Mouse (Mus musculus): ENCODE results near the gene Smagp.

Gene Smagp

DNA sequence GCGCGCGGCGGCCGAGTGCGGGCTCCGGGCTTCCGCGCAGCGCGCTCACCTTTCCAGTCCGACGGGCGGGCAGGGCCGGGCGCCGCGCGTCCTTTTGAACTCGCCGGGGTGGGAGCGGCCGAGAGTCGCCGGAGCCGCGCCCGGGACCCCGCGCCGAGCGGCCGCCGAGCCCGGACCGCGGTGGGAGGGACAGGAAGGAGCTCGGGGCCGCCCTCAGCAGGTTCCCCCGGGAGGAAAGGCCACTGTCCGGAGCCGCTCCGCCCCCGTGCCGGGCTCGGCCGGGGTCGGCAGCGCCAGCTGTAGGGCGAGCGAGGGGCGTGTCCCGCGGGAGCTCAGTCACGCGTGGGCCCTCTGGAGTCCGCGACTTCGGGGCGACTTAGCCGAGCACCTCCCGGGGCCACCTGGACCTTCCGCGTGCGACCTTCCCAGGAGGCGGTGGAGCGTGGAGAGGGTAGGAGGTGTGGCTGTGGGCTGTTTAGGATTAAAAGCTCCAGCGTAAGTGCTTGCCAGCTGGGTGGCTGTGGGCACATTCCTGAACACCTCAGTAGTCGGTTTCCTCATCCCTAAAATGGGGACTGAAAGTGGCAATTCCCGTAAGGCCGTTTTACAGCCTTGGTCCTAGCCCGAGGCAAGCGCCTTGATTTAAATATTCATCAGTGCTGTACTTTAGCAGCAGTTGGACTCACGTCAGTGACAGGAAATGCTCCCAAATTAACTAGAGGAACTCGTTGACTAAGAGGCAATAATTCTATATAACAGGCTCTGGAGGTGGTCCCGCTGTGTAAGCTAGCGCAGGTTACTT lies at the start of gene Smagp:
Smagp (minus strand) TSS at position 241 of the 802 bp plus-strand sequence.
- under 1% methylated on average over 77 of the region's 77 CpGs for WGBS

- WGBS = 55% methylated on average over 6 of the region's 6 CpGs
Measured at GRCm38 (mm10) chr15:100686434-100686833, 49.7 kb upstream of the Smagp start.

DNA sequence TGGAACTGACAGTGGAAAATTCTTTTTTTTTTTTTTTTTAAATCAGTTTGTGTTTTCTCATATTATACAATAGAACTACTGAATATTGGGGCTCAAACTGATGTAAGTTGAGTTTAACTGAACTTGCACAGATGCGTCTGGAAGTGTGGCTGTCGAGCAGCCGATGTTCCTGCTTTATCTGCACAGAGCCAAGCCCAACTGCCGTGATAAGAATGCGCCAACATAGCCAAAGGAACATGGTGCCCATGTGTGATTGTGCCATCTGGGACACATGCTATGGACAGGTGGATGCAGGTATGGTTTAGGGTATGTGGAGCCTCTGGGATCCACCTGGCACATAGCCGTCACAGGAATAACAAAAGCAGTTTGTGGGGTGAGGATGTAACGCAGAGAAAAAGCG lies 49.1 kb upstream of the Smagp start:
- 87% methylated on average over 8 of the region's 8 CpGs for WGBS

GRCm38 (mm10) chr15:100685255-100685654 lies 48.5 kb upstream of the Smagp start:
- WGBS = 46% methylated on average over 13 of the region's 13 CpGs

- 73% methylated on average over 10 of the region's 10 CpGs for WGBS
Measured at GRCm38 (mm10) chr15:100684450-100684849, 47.7 kb upstream of the Smagp start.

- WGBS = 44% methylated on average over 2 of the region's 2 CpGs
Measured at GRCm38 (mm10) chr15:100683041-100683440, 46.3 kb upstream of the Smagp start.

GRCm38 (mm10) chr15:100681770-100682169 lies 45.0 kb upstream of the Smagp start:
- WGBS = 57% methylated on average over 7 of the region's 7 CpGs

- 65% methylated on average over 3 of the region's 3 CpGs for WGBS
Measured at GRCm38 (mm10) chr15:100680381-100680780, 43.6 kb upstream of the Smagp start.

GRCm38 (mm10) chr15:100679005-100679404 lies 42.3 kb upstream of the Smagp start:
- 91% methylated on average over 14 of the region's 14 CpGs for WGBS

DNA sequence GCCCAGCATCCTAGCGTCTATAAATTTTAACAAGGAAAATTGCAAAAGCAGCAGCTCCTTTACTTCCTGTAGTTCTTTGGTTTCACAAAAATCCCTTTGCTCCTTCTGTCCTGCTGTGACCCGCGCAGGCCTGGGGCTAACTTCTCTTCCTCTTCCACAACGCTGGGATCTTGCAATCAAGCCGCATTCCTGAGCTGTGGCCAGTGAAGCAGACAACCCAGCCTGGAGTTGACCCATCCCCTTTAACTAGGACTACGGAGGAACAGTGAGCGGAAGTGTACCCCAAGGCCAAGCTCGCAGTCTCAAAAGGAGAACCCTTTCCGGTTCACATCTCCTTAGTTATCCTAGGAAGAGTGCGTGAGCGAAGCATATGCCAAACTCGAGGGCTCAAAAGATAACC lies 41.8 kb upstream of the Smagp start:
- WGBS = 80% methylated on average over 12 of the region's 12 CpGs

- WGBS = 75% methylated on average over 8 of the region's 8 CpGs
Measured at GRCm38 (mm10) chr15:100677675-100678074, 40.9 kb upstream of the Smagp start.

DNA sequence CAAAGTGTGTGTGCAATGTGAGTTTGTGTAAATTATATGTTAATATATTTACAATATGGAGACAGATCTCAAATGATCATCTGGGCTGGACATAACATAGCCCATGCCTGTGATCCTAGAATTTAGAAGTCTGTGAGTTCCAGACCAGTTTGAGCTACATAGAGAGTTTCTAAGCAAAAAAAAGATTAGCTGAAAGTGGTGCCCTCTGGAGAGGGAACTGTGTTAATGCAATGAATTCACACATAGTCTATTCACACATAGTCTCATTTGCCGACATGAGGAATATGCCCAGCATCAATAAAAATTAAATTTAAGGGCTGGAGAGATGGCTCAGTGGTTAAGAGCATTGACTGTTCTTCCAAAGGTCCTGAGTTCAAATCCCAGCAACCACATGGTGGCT lies 39.8 kb upstream of the Smagp start:
- WGBS = 90% methylated on average over 1 of the region's 1 CpGs

GRCm38 (mm10) chr15:100675486-100675885 lies 38.7 kb upstream of the Smagp start:
- WGBS = 56% methylated on average over 3 of the region's 3 CpGs

GRCm38 (mm10) chr15:100674566-100674965 lies 37.8 kb upstream of the Smagp start:
- 88% methylated on average over 10 of the region's 10 CpGs for WGBS

GRCm38 (mm10) chr15:100673585-100674391 lies 37.0 kb upstream of the Smagp start:
- WGBS = 67% methylated on average over 12 of the region's 12 CpGs

DNA sequence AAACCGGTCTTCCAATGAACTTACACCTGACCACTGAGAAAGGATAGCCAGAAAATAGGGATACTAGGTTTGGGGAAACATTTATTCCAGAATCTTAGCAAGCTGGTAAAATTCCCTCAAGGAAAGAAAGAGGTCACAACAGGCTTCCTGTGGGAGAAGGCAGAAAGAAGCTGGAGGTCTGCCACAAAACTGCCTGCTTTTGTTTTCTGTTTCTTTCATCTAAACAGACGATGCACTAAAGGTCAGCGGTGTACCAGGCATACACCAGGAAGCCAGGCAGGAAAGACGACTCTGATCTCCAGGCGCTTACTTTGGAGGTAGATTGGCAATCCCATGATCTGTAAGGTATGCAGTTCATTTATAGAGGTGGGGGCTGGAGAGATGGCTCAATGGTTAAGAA lies 34.1 kb upstream of the Smagp start:
- 62% methylated on average over 5 of the region's 5 CpGs for whole genome bisulfite sequencing

GRCm38 (mm10) chr15:100670004-100670403 lies 33.3 kb upstream of the Smagp start:
- WGBS = 78% methylated on average over 8 of the region's 8 CpGs

DNA sequence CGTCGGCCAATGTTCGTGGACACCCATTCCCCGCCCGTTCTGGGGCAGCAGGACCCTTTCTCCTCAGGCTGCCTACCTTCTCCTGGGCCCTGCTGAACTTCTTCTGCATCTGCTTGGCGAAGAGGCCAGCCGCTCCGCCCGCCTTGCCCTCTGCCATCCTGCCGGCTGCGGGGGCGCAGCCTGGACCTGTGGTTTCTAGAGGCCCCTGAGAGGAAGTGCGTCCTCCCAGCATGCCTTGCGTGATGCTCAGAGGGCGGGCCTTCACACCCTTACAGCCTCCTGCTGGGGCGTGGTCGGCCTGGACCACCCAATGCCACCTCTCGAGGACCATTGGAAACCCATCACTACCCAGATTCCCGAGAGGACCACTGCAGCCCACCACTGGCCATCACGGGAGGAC lies 32.6 kb upstream of the Smagp start, which contains the start of gene Bin2:
Bin2 (minus strand) TSS at position 217 of the 400 bp plus-strand sequence.
- 81% methylated on average over 20 of the region's 20 CpGs for WGBS

- 89% methylated on average over 5 of the region's 5 CpGs for WGBS
Measured at GRCm38 (mm10) chr15:100667871-100668545, 31.3 kb upstream of the Smagp start.

GRCm38 (mm10) chr15:100667420-100667819 lies 30.7 kb upstream of the Smagp start:
- WGBS = 82% methylated on average over 6 of the region's 6 CpGs

GRCm38 (mm10) chr15:100666851-100667250 lies 30.1 kb upstream of the Smagp start:
- 71% methylated on average over 12 of the region's 12 CpGs for WGBS

DNA sequence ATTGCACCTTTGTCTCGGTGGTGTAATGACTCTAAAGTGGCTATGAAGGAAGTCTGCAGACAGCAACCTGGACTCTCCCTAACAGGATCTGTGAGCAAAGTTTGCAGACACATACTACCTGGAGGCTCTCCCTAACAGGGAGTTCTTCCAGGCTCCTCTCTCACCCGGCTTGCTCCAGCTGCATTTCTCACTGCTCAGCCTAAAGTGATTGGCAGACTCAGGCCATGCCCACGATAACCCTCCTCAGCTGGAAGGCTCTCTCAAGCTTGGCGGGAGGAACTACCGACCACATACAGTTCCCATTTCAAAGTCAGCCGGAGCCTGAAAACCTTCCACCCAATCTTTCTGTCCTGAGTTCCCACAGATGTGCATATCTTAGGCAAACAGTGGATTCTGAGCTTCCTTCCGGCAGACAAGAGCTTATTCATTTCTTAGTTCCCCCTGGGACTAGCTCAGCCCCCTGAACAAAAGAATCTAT lies 29.5 kb upstream of the Smagp start:
- 37% methylated on average over 7 of the region's 7 CpGs for WGBS

Measured in cerebral cortex, adult 2 months (tissue).